Mouse (Mus musculus): ENCODE measurements around the gene Nrbp1. TPM values are rescaled to one million over a fixed set of nuclear protein-coding genes. Genes with fewer than 3 reads are reported as not detected.
A peak's percentile ranks its signal among the peaks of the same experiment; 100 is the strongest.
"Not testable (repeated sequence)": the region's sequence is repeated elsewhere in the genome, so short reads cannot be mapped to it uniquely, and the experiment has no call there.

The Nrbp1 gene
- total RNA-seq, 2 experiments from 2014 or later: 86.2 to 87.1 TPM

- DNase-seq (ENCODE audit: low spot score in 2 of 2): no peak
These were observed 36.8 kb upstream of the Nrbp1 start for GRCm38 (mm10) chr5:31203866-31204265.

GRCm38 (mm10) chr5:31204421-31204820 is 36.2 kb upstream of the Nrbp1 start:
- DNase-seq (ENCODE audit: low spot score in 2 of 2): no peak

GRCm38 (mm10) chr5:31216554-31216953 is 24.1 kb upstream of the Nrbp1 start:
- DNase-seq (ENCODE audit: low spot score in 2 of 2): not testable (repeated sequence)

GRCm38 (mm10) chr5:31218294-31218693 is 22.4 kb upstream of the Nrbp1 start:
- no peak for DNase-seq (ENCODE audit: low spot score in 2 of 2)

- no peak for DNase-seq (ENCODE audit: low spot score in 2 of 2)
These were observed 21.6 kb upstream of the Nrbp1 start for GRCm38 (mm10) chr5:31219070-31219469.

- DNase-seq (ENCODE audit: low spot score in 2 of 2): no peak
These were observed 21.2 kb upstream of the Nrbp1 start for GRCm38 (mm10) chr5:31219474-31219873.

- peak in 1 of 2 experiments; percentile 52 for DNase-seq (ENCODE audit: low spot score in 2 of 2)
These were observed 20.7 kb upstream of the Nrbp1 start for GRCm38 (mm10) chr5:31219911-31220447.

- DNase-seq (ENCODE audit: low spot score in 2 of 2): peak; percentile 97 to 98
These were observed 20.0 kb upstream of the Nrbp1 start, which contains the start of gene Ppm1g for GRCm38 (mm10) chr5:31220448-31221303. Ppm1g (minus strand) TSS chr5:31220687.

GRCm38 (mm10) chr5:31221304-31221945 is 19.2 kb upstream of the Nrbp1 start:
- DNase-seq (ENCODE audit: low spot score in 2 of 2): no peak

GRCm38 (mm10) chr5:31222696-31223095 is 18.0 kb upstream of the Nrbp1 start:
- DNase-seq (ENCODE audit: low spot score in 2 of 2): no peak

GRCm38 (mm10) chr5:31226641-31227040 is 14.0 kb upstream of the Nrbp1 start:
- DNase-seq (ENCODE audit: low spot score in 2 of 2): no peak

- DNase-seq (ENCODE audit: low spot score in 2 of 2): no peak
These were observed 914 bp downstream of the Nrbp1 start for GRCm38 (mm10) chr5:31241522-31242034.

- DNase-seq (ENCODE audit: low spot score in 2 of 2): no peak
These were observed 1.5 kb downstream of the Nrbp1 start for GRCm38 (mm10) chr5:31242191-31242590.

GRCm38 (mm10) chr5:31250716-31251115 is 10.1 kb downstream of the Nrbp1 start:
- DNase-seq (ENCODE audit: low spot score in 2 of 2): no peak

- no peak for DNase-seq (ENCODE audit: low spot score in 2 of 2)
These were observed 11.0 kb downstream of the Nrbp1 start, which contains the start of gene Krtcap3 for GRCm38 (mm10) chr5:31251541-31252101. Krtcap3 (plus strand) TSS chr5:31251691.

- no peak for DNase-seq (ENCODE audit: low spot score in 2 of 2)
These were observed 11.5 kb downstream of the Nrbp1 start for GRCm38 (mm10) chr5:31252151-31252550.

GRCm38 (mm10) chr5:31252795-31253545 is 12.3 kb downstream of the Nrbp1 start:
- no peak for DNase-seq (ENCODE audit: low spot score in 2 of 2)

- no peak for DNase-seq (ENCODE audit: low spot score in 2 of 2)
These were observed 13.1 kb downstream of the Nrbp1 start for GRCm38 (mm10) chr5:31253806-31254205.

GRCm38 (mm10) chr5:31254452-31254851 is 13.8 kb downstream of the Nrbp1 start:
- no peak for DNase-seq (ENCODE audit: low spot score in 2 of 2)

GRCm38 (mm10) chr5:31254901-31255300 is 14.2 kb downstream of the Nrbp1 start:
- no peak for DNase-seq (ENCODE audit: low spot score in 2 of 2)

GRCm38 (mm10) chr5:31255381-31255780 is 14.7 kb downstream of the Nrbp1 start:
- DNase-seq (ENCODE audit: low spot score in 2 of 2): no peak

All from left cerebral cortex, adult 18-20 months (tissue).